Mouse (Mus musculus) heart, adult 9 months (tissue): ENCODE results near the gene Zan.

Experiments used
- DNase-seq, 2 experiments: peaks; one replicate each; pipeline ENCODE4 v3.0.0; 2022; ENCODE audit warnings: low spot score in 2 of 2

The Zan gene

DNA sequence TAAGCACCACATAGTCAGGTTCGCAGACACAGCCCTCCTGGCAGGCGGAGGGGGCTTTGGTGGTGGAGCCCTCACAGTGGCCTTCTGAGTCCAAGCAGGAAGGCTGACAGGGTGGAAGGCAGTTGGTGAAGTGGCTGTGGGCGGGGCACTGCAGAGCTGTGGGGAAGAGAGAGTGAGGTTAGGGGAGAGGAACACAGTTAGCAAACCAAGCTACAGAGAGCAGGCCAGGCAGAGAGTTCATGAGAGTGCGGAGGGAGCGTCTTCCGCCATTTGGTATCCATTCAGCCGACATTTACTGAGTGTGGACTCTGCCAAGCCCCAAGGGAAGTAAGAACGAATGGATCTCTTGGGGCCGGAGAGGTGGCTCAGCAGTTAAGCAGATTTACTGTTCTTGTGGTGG lies 57.8 kb downstream of the Zan start:
- DNase-seq = no peak

DNA sequence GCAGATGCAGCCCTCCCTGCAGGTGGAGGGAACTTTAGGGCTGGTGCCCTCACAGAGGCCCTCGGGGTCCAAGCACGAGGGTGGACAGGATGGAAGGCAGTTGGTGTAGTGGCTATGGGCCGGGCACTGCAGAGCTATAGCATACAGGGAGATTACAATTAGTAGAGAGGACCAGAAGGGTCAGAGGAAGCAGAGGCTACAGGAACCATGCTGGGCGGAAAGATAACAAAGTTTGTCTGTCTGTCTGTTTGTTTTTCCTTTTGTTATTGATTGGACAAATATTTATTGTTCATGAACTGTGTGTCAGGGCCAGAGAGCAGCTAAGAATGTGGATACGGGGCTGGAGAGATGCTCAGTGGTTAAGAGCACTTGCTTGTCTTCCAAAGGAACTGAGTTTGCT lies 62.6 kb downstream of the Zan start:
- DNase-seq = no peak

DNA sequence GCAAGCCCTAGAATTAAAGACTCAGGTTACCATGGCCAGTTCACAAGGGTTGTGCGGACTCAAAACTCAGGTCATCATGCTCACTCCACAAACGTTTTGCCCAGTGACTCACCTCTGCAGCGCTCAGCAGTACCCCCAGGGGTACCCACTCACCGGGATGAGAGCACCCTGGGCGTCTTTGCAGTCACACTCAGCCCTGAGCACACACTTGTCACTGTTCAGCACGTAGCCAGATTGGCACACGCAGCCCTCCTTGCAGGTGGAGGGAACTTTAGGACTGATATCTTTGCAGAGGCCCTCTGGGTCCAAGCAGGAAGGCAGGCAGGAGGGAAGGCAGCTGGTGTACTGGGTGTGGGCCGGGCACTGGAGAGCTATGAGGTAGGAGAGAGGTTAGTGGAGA lies 65.6 kb downstream of the Zan start:
- no peak for DNase-seq

DNA sequence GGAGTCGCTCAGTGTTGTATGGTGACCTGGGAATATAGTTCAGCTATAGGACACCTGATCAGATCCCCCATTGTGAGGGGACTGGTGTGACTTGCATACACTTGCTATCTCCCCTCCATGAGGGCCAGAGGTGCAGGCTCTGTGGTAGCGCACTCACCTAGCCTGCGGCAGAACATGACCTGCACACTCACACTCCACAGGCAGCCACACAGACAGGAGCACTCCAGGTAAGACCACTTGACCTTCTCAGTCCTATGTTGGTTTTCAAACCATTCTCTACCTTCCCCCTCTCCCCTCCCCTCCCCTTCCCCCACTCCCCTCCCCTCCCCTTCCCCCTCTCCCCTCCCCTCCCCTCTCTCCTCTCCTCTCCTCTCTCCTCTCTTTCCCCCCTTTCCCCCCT lies 66.3 kb downstream of the Zan start:
- no peak for DNase-seq

GRCm38 (mm10) chr5:137410066-137410465 lies 66.8 kb downstream of the Zan start:
- DNase-seq = no peak

DNA sequence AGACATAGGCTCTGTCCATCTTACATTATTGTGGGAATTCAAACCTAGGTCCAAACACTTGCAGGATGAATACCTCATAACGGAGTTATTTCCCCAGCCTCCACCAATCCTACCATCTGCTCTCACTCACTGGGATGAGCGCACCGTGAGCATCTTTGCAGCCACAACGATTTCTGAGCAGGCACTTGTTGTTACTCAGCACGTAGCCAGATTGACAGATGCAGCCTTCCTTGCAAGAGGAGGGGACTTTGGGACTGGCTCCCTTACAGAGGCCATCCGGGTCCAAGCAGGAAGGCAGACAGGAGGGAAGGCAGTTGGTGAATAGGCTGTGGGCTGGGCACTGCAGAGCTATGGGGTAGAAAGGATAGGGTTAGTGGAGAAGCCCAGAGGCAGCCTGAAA lies 67.4 kb downstream of the Zan start:
- no peak for DNase-seq

DNA sequence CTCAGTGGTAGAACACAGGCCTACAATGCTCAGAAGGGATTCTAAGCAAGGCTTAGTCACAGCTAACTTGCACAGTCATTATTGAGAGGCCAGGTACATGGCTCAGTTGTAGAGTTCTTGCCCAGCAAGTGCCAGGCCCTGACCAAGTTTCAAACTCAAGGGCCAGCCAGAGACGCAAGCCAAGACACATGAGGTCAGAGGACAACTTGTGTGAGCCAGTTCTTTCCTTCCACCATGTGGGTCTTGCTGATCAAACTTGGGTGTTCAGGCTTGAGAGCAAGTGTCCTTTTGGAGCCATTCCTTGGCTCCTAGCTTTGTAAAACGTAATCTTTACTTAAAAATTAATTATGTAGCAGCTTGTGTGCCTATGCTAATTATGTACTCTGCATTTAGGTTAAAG lies 72.8 kb downstream of the Zan start:
- DNase-seq = no peak

- no peak for DNase-seq
These were observed 82.4 kb downstream of the Zan start for GRCm38 (mm10) chr5:137394456-137394855.

- no peak for DNase-seq
These were observed 85.2 kb downstream of the Zan start for GRCm38 (mm10) chr5:137391641-137392040.

- DNase-seq = no peak
These were observed 90.2 kb downstream of the Zan start for GRCm38 (mm10) chr5:137386712-137387111.

- DNase-seq = no peak
These were observed 93.4 kb downstream of the Zan start for GRCm38 (mm10) chr5:137383441-137383840.

GRCm38 (mm10) chr5:137381152-137381551 lies 95.7 kb downstream of the Zan start:
- peak; percentile 52 to 56 for DNase-seq

- DNase-seq = no peak
These were observed 99.3 kb downstream of the Zan start for GRCm38 (mm10) chr5:137377603-137378002.

DNA sequence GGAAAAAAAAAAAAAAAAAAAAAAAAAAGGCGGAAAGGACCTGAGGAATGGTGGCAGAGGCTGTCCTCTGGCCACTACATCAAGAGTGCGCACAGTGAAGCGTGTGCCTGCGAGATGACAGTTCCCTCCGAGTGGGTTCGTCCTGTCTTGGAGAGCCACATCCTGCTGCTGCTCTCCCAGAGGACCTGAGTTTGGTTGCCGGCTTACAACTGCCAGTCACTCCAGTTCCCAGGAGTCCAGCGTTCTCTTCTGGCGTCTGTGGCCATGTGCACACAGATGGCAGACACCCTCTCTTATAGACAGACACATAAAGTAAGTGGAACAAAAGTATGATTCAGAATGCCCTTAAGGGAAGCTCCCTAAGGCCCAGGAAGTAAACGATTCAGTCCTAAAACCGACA lies 99.7 kb downstream of the Zan start:
- DNase-seq = peak in 1 of 2 experiments; percentile 22

DNA sequence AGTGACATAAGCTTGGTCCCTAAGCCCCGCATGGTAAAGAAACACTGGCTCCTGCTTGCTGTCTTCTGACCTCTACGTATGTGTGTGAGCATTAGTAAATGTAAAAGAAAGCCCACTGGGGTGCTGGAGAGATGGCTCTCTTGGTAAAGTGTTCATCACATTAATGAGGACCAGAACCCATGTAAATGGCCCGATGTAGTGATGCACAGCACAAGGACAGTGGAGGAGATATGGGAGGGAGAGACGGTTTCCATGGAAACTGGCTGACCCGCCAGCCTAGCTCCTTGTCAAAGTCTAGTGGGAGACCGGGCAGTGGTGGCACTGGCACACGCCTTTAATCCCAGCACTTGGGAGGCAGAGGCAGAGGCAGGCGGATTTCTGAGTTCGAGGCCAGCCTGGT lies 100.1 kb downstream of the Zan start:
- no peak for DNase-seq

DNA sequence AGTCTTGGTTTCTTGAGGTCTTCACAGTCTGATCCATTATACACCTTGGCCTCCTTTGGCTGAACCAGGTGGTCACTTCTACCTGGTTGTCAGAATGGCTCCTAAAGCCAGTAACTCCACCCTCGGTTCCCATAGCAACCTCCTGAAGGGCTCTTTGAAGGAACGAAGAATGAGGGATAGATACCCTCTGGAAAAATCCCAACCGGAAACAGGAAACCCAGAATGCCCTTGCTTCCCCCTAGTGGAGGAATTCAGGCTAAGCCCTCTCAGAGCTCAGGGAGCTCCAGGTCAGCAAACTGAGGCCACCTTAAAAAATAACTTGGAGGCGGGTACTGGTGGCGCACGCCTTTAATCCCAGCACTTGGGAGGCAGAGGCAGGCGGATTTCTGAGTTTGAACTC lies 100.7 kb downstream of the Zan start:
- DNase-seq = peak in 1 of 2 experiments; percentile 34

DNA sequence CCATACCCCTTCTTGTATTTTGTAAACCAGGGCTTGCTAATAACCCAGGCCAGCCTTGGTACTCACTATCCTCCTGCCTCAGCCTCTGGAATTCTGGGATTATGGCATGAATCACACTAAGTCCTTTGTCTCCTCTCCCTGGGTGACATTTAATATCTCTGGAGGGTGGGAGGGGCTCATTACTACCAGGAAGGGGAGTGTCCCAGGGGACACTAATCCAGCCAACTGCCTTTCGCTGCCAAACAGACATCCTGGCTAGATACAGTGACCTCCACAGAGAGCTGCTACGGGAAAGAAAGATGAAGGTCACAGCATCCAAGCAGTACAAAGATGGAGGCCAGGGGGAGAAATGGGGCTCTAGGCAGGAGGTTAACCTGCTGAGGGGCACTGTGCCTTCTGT lies 101.2 kb downstream of the Zan start:
- DNase-seq = peak; percentile 85

DNA sequence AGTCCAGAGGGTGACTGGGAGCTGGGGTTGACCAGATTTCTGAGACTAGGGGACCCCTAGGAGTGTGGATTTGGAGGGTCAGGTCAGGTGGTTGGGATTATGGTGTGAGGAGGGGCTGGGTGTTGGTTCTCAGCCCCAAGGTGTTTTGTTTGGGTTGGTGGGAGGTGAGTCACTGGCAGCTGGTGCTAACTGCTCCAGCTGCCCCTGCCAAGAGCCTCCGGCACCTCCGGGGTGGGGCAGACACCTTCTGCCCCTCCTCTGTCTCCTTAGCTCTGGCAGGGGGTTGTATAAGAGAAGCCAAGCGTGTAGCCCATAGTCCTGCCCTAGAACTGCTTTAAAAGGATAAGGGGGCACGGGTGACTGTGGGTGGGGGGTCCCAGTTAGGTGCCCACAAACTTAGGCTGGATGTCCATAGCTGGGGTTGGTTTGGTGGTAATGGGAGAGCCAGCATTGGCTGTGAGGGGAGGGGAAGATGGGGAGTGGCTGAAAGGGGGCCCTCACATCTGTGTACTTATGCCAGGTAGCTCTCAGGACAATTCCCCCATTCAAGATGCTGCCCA lies 102.3 kb downstream of the Zan start:
- no peak for DNase-seq

DNA sequence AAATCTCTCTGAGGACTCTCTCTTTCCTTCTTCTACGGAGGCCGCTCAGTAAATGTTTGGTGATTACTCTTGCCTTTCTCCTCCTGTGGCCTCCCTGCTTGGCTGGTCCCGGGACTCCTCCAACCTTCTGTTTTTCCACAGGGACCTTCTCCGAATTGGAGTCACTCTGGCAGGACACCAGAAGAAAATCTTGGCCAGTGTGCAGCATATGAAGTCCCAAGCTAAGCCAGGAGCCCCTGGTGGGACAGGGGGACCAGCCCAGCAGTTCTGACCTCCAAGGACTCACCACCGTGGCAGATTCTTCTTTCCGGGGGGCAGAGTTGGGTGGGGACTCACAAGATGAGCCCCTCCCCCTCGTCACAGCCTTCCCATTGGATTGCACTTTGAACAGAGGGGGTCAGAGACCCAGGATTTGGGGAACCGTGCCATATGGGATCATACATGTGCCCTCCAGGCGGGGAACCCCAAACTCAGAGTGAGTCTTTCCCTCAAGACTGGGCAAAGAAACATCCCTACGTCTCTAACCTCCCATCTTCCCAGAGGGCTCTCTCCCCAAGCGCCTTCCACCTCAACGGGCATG lies 103.4 kb downstream of the Zan start:
- DNase-seq = no peak

- DNase-seq = no peak
These were observed 107.2 kb downstream of the Zan start for GRCm38 (mm10) chr5:137369665-137370064.

DNA sequence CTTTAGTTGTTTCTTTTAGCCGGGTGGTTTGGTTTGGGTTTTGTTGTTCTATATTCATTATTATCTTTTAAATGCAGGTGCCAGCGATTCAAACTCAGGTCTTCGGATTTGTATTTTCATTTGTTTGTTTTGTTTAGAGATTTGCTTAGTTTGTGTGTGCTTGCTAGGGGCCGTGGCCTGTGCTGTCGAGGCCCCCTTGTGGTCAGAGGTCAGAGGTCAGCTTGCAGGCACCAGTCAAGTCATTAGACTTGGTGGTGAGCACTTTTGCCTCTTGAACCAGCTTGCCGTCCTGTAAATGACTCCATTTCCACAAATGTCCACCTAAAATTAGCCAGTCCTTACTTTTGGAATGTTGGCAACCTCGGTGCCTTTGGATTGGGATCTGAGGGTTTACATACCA lies 118.5 kb downstream of the Zan start:
- DNase-seq = no peak

DNA sequence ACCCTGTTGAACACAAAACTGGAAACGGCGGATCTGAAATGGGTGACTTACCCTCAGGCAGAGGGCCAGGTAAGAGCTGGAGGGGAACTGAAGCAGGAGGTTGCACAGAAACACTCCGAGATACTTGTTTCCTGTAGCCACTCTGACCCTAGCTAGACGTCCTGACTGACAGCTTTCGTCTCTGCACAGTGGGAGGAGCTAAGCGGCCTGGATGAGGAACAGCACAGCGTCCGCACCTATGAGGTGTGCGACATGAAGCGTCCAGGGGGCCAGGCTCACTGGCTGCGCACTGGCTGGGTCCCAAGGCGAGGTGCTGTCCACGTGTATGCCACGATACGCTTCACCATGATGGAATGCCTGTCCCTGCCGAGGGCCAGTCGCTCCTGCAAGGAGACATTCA lies 122.8 kb downstream of the Zan start:
- no peak for DNase-seq

GRCm38 (mm10) chr5:137352011-137352975 lies 124.6 kb downstream of the Zan start:
- peak; percentile 60 to 74 for DNase-seq
